Mouse (Mus musculus): ENCODE measurements around the gene Tgfb1i1. TPM values are rescaled to one million over a fixed set of nuclear protein-coding genes. Genes with fewer than 3 reads are reported as not detected.

The Tgfb1i1 gene
- 10.9 and 11.7 TPM in 2 replicates for polyA plus RNA-seq (2015; fragmentation: Nextera tagmentation; extraction: Ambion mirVana)

DNA sequence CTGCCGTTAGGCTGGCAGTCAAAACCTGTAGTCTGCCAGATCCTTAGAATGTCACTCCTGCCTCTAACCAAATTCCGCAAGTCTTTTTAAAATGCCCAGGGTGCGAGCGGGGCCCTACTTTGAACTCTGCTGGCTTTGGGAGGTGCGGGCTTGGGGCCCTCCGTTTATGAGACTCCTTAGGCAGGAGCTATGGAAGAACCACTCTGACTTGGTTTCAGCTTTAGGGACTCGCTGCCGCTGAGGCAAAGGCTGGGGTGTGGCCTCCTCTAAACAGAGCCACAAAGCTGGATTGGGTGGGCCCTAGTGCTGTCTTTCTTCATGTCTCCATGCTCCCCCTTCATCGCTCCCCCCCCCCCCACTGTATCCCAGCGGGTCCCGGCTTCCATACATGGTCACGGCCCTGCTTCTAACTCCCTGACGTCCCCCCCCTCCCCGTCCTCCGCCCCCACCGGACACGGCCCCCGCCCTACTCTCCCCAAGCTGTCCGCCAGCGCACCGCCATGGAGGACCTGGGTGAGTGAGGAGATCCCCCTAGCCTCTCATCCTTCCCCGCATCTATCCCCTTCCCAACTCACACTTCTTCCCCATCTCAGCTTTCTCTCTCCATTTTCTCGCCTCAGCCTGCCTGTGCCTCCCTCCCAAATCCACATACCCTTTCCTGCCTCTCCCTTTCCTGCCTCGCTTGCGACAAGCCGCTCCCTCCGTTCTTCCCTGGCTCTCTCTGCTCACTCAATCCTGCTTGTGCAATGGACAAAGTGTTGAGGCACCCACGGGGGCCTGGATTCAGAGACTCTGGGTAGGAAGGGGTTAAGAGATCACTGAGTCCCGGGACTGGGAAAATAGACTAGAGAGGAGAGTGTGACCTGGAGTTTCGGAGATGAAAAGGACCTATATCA lies at the start of gene Tgfb1i1:
Gene Tgfb1i1, plus strand, starts transcription at position 317 of the 896 bp plus-strand sequence.
- Histone ChIP-seq H3K4me2 (peak within 1 kb of the TSS; percentile 80), H3K27me3 (peaks cover 33% of the 10 kb centered on the region), H3K27ac (replicated peaks) (peak within 1 kb of the TSS; percentile 60), H3K36me3 (replicated peaks) (peaks cover 30% of the 10 kb centered on the region), H3K9me3 (replicated peaks) (no peaks in the 10 kb centered on the region), H3K4me3 (replicated peaks) (peak within 1 kb of the TSS; percentile 54), H3K9ac (peak within 1 kb of the TSS; percentile 65), H3K4me1 (replicated peaks) (peaks cover 33% of the 10 kb centered on the region)
- 10% methylated on average over 29 of the region's 30 CpGs for WGBS (ENCODE audit: insufficient replicate concordance)
- peak; percentile 37 for ATAC-seq (ENCODE audit: insufficient read depth)

DNA sequence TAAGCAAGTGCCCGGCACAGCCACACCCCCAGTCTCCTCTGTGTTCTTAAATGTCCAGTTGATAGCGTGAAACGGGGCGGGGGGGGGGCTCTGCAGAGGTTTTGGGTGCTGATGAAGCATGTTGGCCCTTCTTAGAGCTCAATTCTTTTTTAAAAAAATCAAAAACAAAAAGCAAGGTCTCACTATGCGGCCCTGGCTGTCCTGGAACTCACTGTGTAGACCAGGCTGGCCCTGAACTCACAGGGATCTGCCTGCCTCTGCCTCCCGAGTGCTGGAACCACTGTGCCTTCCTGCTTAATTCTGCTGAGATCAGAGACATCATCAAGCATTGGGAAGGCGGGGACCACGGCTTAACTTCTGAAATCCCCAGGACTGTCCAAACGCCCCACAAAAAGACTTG lies 45.0 kb upstream of the Tgfb1i1 start:
- no peaks in the 10 kb centered on the region for H3K36me3 ChIP-seq (replicated peaks)
- no peaks in the 10 kb centered on the region for H3K27me3 ChIP-seq
- no peak overlapping the region for H3K4me2 ChIP-seq
- no peaks in the 10 kb centered on the region for H3K9me3 ChIP-seq (replicated peaks)
- 60% methylated on average over 9 of the region's 9 CpGs for WGBS (ENCODE audit: insufficient replicate concordance)
- no peak overlapping the region for H3K27ac ChIP-seq (replicated peaks)
- H3K4me1 ChIP-seq (replicated peaks) = no peaks in the 10 kb centered on the region
- no peak overlapping the region for H3K4me3 ChIP-seq (replicated peaks)
- no peak overlapping the region for H3K9ac ChIP-seq
- ATAC-seq (ENCODE audit: insufficient read depth) = no peak

DNA sequence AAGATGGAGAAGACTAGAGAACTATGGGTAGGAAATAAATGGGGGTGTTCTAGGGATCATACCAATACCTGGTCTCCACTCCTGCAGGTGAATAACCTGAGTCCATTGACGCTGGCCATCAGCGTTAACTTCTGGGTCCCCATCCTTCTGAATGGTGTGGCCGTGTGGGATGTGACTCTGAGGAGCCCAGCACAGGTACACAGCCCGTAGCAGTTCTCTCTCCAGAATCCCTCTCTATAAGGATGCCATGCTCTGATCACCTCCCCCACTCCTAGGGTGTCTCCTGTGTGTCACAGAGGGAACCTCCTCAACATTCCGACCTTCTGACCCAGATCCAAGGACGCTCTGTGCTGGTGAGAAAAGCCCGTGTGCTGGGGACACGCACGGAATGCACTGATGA lies 43.5 kb upstream of the Tgfb1i1 start:
- WGBS (ENCODE audit: insufficient replicate concordance) = 69% methylated on average over 9 of the region's 9 CpGs
- no peak overlapping the region for H3K9ac ChIP-seq

DNA sequence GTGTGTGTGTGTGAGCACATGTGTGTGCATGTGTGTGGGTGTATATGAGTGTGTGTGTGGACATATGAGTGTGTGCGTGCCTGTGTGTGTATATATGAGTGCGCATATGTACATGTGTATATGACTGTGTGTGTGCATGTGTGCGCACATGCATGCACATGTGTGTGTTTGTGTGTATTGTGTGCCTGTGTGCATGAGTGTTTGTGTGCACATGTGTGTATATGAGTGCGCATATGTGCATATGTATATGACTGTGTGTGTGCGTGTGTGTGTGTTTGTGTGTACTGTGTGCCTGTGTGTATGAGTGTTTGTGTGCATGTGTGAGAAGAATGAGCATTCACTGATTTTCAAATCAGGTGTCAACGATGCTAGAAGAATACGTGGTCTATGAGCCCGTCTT lies 42.4 kb upstream of the Tgfb1i1 start:
- Histone ChIP-seq H3K27ac (replicated peaks) (no peak overlapping the region), H3K9ac (no peak overlapping the region), H3K4me2 (no peak overlapping the region), H3K27me3 (no peaks in the 10 kb centered on the region), H3K9me3 (replicated peaks) (no peaks in the 10 kb centered on the region), H3K36me3 (replicated peaks) (no peaks in the 10 kb centered on the region), H3K4me1 (replicated peaks) (no peaks in the 10 kb centered on the region), H3K4me3 (replicated peaks) (no peak overlapping the region)
- no peak for ATAC-seq (ENCODE audit: insufficient read depth)
- WGBS (ENCODE audit: insufficient replicate concordance) = 76% methylated on average over 8 of the region's 8 CpGs

More for the DNA sequence above, 43.5 kb upstream of the Tgfb1i1 start:
- H3K4me1 ChIP-seq (replicated peaks) = no peaks in the 10 kb centered on the region
- no peak overlapping the region for H3K27ac ChIP-seq (replicated peaks)
- H3K27me3 ChIP-seq = no peaks in the 10 kb centered on the region
- ATAC-seq (ENCODE audit: insufficient read depth) = no peak
- no peaks in the 10 kb centered on the region for H3K36me3 ChIP-seq (replicated peaks)
- no peak overlapping the region for H3K4me2 ChIP-seq
- no peak overlapping the region for H3K4me3 ChIP-seq (replicated peaks)
- H3K9me3 ChIP-seq (replicated peaks) = no peaks in the 10 kb centered on the region

DNA sequence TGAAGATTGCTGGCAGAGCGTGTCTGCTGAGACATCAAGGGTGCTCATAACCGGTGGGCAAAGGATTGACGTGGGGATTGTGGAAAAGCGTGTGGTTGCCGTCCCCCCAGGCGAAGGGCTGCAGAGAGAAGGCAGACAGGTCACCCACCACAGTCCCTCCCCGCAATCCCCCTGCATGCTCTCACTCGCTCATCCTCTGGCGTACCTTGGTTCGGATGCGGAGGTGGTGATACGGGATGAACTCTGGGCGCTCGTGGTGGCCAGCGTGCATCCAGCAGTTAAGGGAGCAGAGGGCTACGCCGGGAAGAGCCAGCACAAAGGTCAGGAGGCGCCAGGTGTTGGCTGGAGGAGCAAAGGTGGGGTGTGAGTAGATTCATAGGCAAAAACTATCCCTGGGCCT lies 40.9 kb upstream of the Tgfb1i1 start:
- Histone ChIP-seq H3K4me1 (replicated peaks) (no peaks in the 10 kb centered on the region), H3K4me3 (replicated peaks) (no peak overlapping the region), H3K27me3 (no peaks in the 10 kb centered on the region; the same call in 1 of the 2 replicates), H3K36me3 (replicated peaks) (no peaks in the 10 kb centered on the region), H3K27ac (replicated peaks) (no peak overlapping the region), H3K4me2 (no peak overlapping the region), H3K9ac (no peak overlapping the region), H3K9me3 (replicated peaks) (no peaks in the 10 kb centered on the region)
- 80% methylated on average over 18 of the region's 18 CpGs for WGBS (ENCODE audit: insufficient replicate concordance)
- no peak for ATAC-seq (ENCODE audit: insufficient read depth)

DNA sequence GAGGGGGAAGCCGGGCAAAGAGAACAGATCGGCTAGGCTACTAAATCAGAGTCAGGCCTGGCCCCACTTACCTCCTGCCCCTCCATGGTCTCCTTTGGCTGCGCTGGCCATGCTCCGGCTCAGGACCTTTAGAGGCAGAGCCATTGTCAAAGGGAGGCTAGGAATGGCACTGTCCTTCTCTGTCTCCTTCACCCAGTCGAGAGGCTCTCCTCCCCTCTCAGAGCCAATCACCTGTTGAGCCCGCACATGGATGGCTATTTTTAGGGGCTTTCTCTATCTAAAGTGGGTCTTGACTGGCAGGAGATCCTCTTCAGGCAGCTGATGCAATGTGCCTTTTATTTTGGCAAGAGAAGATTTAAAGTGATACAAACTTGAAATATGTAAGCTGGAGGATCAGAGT lies 40.5 kb upstream of the Tgfb1i1 start, which contains the start of gene Cox6a2:
Gene Cox6a2, minus strand, starts transcription at position 236 of the 400 bp plus-strand sequence.
- WGBS (ENCODE audit: insufficient replicate concordance) = 72% methylated on average over 6 of the region's 6 CpGs
- no peak for ATAC-seq (ENCODE audit: insufficient read depth)

DNA sequence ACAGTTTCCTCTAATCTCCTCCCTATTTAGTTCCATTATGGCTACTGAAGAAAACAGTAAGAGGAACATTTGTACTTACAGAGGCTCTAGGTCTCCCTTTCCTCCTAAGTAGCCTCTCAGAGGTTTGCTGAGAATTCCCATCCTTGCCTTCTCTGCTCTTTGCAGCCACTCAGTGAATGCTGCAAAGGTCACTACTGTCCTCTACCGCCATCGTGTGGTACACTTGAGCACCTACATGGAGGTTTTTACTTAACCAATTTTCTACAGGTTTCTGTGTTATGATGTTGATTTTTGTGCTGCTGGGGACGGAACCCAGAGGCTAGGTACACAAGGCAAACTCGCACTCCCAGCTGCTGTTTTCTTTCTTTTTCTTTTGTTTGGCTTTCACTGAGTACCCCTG lies 38.4 kb upstream of the Tgfb1i1 start:
- Histone ChIP-seq H3K9ac (no peak overlapping the region), H3K36me3 (replicated peaks) (no peaks in the 10 kb centered on the region), H3K27me3 (no peaks in the 10 kb centered on the region; the same call in 1 of the 2 replicates), H3K4me1 (replicated peaks) (no peaks in the 10 kb centered on the region), H3K9me3 (replicated peaks) (no peaks in the 10 kb centered on the region), H3K27ac (replicated peaks) (no peak overlapping the region), H3K4me2 (no peak overlapping the region), H3K4me3 (replicated peaks) (no peak overlapping the region)
- 2% methylated on average over 4 of the region's 4 CpGs for WGBS (ENCODE audit: insufficient replicate concordance)
- no peak for ATAC-seq (ENCODE audit: insufficient read depth)

More for the DNA sequence above, 40.5 kb upstream of the Tgfb1i1 start, which contains the start of gene Cox6a2:
- no peaks in the 10 kb centered on the region; the same call in 1 of the 2 replicates for H3K27me3 ChIP-seq
- H3K4me3 ChIP-seq (replicated peaks) = no peak within 1 kb of the TSS
- H3K36me3 ChIP-seq (replicated peaks) = no peaks in the 10 kb centered on the region
- H3K4me1 ChIP-seq (replicated peaks) = no peaks in the 10 kb centered on the region
- no peak within 1 kb of the TSS for H3K9ac ChIP-seq
- no peak within 1 kb of the TSS for H3K27ac ChIP-seq (replicated peaks)
- H3K4me2 ChIP-seq = no peak within 1 kb of the TSS
- H3K9me3 ChIP-seq (replicated peaks) = no peaks in the 10 kb centered on the region

DNA sequence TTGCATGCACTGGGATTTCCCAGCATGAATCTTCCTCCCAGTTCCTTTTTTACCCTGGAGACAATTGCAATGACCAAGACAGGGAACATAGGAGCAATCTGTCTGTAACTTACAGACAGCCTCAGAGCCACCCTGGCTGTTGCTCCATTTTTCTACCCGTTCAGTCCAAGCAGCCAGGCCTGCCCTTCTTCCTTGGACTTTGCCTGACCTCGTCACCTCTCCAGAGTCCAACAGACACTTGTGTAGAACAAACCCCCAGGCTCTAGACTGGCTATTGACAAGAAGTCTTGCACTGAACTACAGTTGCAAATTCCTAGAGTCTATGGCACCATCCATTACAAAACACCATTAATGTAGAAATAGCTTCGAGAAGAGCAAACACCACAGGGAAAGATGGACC lies 36.8 kb upstream of the Tgfb1i1 start:
- no peak overlapping the region for H3K4me3 ChIP-seq (replicated peaks)
- no peak overlapping the region for H3K27ac ChIP-seq (replicated peaks)
- no peak for ATAC-seq (ENCODE audit: insufficient read depth)
- H3K4me2 ChIP-seq = no peak overlapping the region
- H3K4me1 ChIP-seq (replicated peaks) = no peaks in the 10 kb centered on the region
- H3K36me3 ChIP-seq (replicated peaks) = no peaks in the 10 kb centered on the region
- H3K9ac ChIP-seq = no peak overlapping the region
- H3K27me3 ChIP-seq = no peaks in the 10 kb centered on the region; the same call in 1 of the 2 replicates
- 46% methylated on average over 3 of the region's 3 CpGs for WGBS (ENCODE audit: insufficient replicate concordance)
- H3K9me3 ChIP-seq (replicated peaks) = no peaks in the 10 kb centered on the region

DNA sequence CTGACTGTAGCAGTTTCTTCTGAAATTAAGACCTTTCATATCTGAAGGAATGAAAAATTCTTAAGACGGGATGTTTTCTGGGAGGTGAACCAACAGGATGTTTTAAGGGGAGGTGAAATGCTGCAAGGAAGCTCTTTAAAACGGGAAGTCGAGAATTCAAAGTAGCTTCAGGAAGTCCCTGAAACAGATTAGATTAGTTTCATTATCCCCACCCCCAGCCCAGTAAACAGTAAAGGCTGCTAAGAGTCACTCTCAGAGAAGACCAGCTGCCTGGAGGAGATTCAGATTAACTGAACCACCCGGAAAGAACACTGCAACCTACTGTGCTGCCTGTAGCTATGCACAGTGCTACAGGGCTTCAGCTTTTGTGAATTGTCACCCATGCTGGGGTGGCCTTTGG lies 26.7 kb upstream of the Tgfb1i1 start:
- Histone ChIP-seq H3K9ac (no peak overlapping the region), H3K27ac (replicated peaks) (no peak overlapping the region), H3K4me3 (replicated peaks) (no peak overlapping the region), H3K9me3 (replicated peaks) (no peaks in the 10 kb centered on the region), H3K4me2 (no peak overlapping the region), H3K27me3 (no peaks in the 10 kb centered on the region), H3K36me3 (replicated peaks) (no peaks in the 10 kb centered on the region), H3K4me1 (replicated peaks) (no peaks in the 10 kb centered on the region)
- WGBS (ENCODE audit: insufficient replicate concordance) = 35% methylated on average over 4 of the region's 4 CpGs
- ATAC-seq (ENCODE audit: insufficient read depth) = no peak

DNA sequence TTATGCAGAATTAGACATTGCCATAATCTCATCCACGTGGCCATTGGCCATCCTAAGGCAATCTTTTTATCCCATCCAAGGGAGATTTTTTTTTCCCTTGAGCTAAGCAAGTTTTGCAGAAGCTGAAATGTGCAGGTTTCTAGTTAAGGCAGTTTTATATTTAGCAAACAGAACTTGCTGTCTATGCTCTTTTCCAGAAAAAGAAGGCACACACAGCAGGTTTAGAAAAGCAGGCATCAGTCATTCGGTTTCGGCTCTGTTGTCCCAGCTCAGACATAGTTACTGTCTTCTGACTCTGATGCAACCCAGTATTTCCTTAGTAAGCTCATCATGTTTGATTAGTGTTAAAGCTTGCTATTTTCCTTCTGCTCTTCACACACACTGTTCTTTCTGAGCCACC lies 25.7 kb upstream of the Tgfb1i1 start:
- Histone ChIP-seq H3K4me2 (no peak overlapping the region), H3K9me3 (replicated peaks) (no peaks in the 10 kb centered on the region), H3K4me3 (replicated peaks) (no peak overlapping the region), H3K27ac (replicated peaks) (no peak overlapping the region), H3K36me3 (replicated peaks) (no peaks in the 10 kb centered on the region), H3K4me1 (replicated peaks) (no peaks in the 10 kb centered on the region), H3K9ac (no peak overlapping the region), H3K27me3 (no peaks in the 10 kb centered on the region)
- 74% methylated on average over 3 of the region's 3 CpGs for WGBS (ENCODE audit: insufficient replicate concordance)
- no peak for ATAC-seq (ENCODE audit: insufficient read depth)

DNA sequence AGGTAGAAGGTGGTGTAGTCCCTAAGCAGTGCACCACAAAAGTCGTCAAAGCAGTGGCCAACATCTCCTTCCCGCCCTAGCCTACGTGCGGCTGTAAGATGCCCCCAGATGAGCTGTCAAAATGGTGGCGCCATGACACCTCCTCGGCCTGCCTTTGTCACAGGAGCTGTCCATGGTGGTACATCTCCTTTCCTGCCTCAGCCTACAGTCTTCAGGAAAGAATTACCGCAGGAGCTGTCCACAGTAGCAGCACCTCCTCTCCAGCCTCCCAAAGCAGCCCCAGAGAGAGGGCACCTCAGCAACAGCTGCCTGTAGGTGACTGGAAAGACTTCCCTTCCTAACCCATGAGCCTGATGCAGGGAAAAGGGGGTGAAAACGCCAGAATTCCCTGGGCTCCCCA lies 14.9 kb upstream of the Tgfb1i1 start:
- WGBS (ENCODE audit: insufficient replicate concordance) = 33% methylated on average over 8 of the region's 8 CpGs
- Histone ChIP-seq H3K4me2 (no peak overlapping the region), H3K9me3 (replicated peaks) (no peaks in the 10 kb centered on the region), H3K9ac (no peak overlapping the region), H3K4me3 (replicated peaks) (no peak overlapping the region), H3K4me1 (replicated peaks) (peaks cover 4% of the 10 kb centered on the region), H3K27me3 (peaks cover 12% of the 10 kb centered on the region; the same call in 1 of the 2 replicates), H3K36me3 (replicated peaks) (peaks cover 8% of the 10 kb centered on the region), H3K27ac (replicated peaks) (no peak overlapping the region)
- ATAC-seq (ENCODE audit: insufficient read depth) = no peak

Data from liver, embryonic 15.5 days (tissue).